Mouse (Mus musculus): ENCODE data around the gene Ldb3.
A peak's percentile ranks its signal among the peaks of the same experiment; 100 is the strongest.

The Ldb3 gene

GRCm38 (mm10) chr14:34554047-34554446, 34.4 kb downstream of the Ldb3 start:
- DNase-seq: no peak

GRCm38 (mm10) chr14:34553470-34553869, 35.0 kb downstream of the Ldb3 start:
- DNase-seq: no peak

GRCm38 (mm10) chr14:34552226-34552625, 36.3 kb downstream of the Ldb3 start:
- DNase-seq: no peak

- DNase-seq: peak; percentile 86
Observed at GRCm38 (mm10) chr14:34549004-34549671, 39.3 kb downstream of the Ldb3 start.

- DNase-seq: peak; percentile 63
Observed at GRCm38 (mm10) chr14:34548391-34549001, 40.0 kb downstream of the Ldb3 start.

- no peak for DNase-seq
Observed at GRCm38 (mm10) chr14:34544545-34544944, 43.9 kb downstream of the Ldb3 start.

GRCm38 (mm10) chr14:34544001-34544400, 44.5 kb downstream of the Ldb3 start:
- no peak for DNase-seq

GRCm38 (mm10) chr14:34543596-34543995, 44.9 kb downstream of the Ldb3 start:
- DNase-seq: no peak

- DNase-seq: no peak
Observed at GRCm38 (mm10) chr14:34541896-34542295, 46.6 kb downstream of the Ldb3 start.

GRCm38 (mm10) chr14:34540685-34541162, 47.8 kb downstream of the Ldb3 start:
- DNase-seq: no peak

- DNase-seq: no peak
Observed at GRCm38 (mm10) chr14:34535883-34536282, 52.6 kb downstream of the Ldb3 start.

- no peak for DNase-seq
Observed at GRCm38 (mm10) chr14:34533537-34533936, 54.9 kb downstream of the Ldb3 start.

- no peak for DNase-seq
Observed at GRCm38 (mm10) chr14:34532536-34532935, 55.9 kb downstream of the Ldb3 start.

- no peak for DNase-seq
Observed at GRCm38 (mm10) chr14:34528804-34529203, 59.7 kb downstream of the Ldb3 start.

- DNase-seq: no peak
Observed at GRCm38 (mm10) chr14:34522701-34523100, 65.8 kb downstream of the Ldb3 start, which contains the start of gene 9230112D13Rik. 9230112D13Rik (minus strand) TSS chr14:34522801.

GRCm38 (mm10) chr14:34517959-34518544, 70.4 kb downstream of the Ldb3 start:
- DNase-seq: no peak

GRCm38 (mm10) chr14:34516960-34517577, 71.4 kb downstream of the Ldb3 start:
- no peak for DNase-seq

- no peak for DNase-seq
Observed at GRCm38 (mm10) chr14:34515860-34516259, 72.6 kb downstream of the Ldb3 start.

- no peak for DNase-seq
Observed at GRCm38 (mm10) chr14:34514120-34514519, 74.4 kb downstream of the Ldb3 start.

- DNase-seq: no peak
Observed at GRCm38 (mm10) chr14:34512602-34513001, 75.9 kb downstream of the Ldb3 start.

GRCm38 (mm10) chr14:34511901-34512300, 76.6 kb downstream of the Ldb3 start:
- no peak for DNase-seq

GRCm38 (mm10) chr14:34508842-34509439, 79.5 kb downstream of the Ldb3 start:
- no peak for DNase-seq

GRCm38 (mm10) chr14:34508187-34508840, 80.2 kb downstream of the Ldb3 start:
- DNase-seq: no peak
